Mouse (Mus musculus) hindbrain, embryonic 11.5 days (tissue): ENCODE measurements at regions not wholly inside any gene's neighbourhood (a gene's known extent, or its start where the extent isn't known, plus 50 kb on each side); places are given as distances from the start of the nearest gene placed in this dataset.

Experiments used
- ATAC-seq: fragments of 200-750 bp; cut with Nextera tagmentation; 2 replicates; pipeline ENCODE4 v1.8.0; 2017; ENCODE audit warnings: mild to moderate bottlenecking, moderate TSS enrichment, moderate library complexity; ENCODE audit not compliant: low FRiP score
- DNase-seq: peaks from one replicate; pipeline ENCODE4 v3.0.0-alpha.2; 2015; ENCODE audit warnings: low spot score
- H3K27ac ChIP-seq: fragments of 300-500 bp; sonication (generic); 2 replicates; pipeline ENCODE4 v1.5.1; 2014; ENCODE audit warnings: mild to moderate bottlenecking, low read depth, low read length
- H3K27me3 ChIP-seq: fragments of 300-500 bp; sonication (generic); 2 replicates; pipeline ENCODE4 v1.6.1; 2014; ENCODE audit warnings: mild to moderate bottlenecking, low read length, moderate library complexity, mixed read lengths; ENCODE audit not compliant: control insufficient read depth, insufficient read depth
- H3K36me3 ChIP-seq: fragments of 300-500 bp; sonication (generic); 2 replicates; pipeline ENCODE4 v1.6.1; 2014; ENCODE audit warnings: mild to moderate bottlenecking, low read length, moderate library complexity, mixed read lengths; ENCODE audit not compliant: control insufficient read depth, insufficient read depth
- H3K4me1 ChIP-seq: fragments of 300-500 bp; sonication (generic); replicated peaks from 2 replicates; pipeline ENCODE4 v1.6.1; 2014; ENCODE audit warnings: low read length, mixed read lengths; ENCODE audit not compliant: control insufficient read depth, insufficient read depth
- H3K4me2 ChIP-seq: fragments of 300-500 bp; sonication (generic); replicated peaks from 2 replicates; pipeline ENCODE4 v1.6.1; 2014; ENCODE audit warnings: mild to moderate bottlenecking, low read depth, low read length
- H3K4me3 ChIP-seq: fragments of 300-500 bp; sonication (generic); 2 replicates; pipeline ENCODE4 v1.5.1; 2014; ENCODE audit warnings: low read depth, low read length
- H3K9ac ChIP-seq: fragments of 300-500 bp; sonication (generic); 2 replicates; pipeline ENCODE4 v1.6.1; 2014; ENCODE audit warnings: low read depth, low read length
- H3K9me3 ChIP-seq: fragments of 300-500 bp; sonication (generic); 2 replicates; pipeline ENCODE4 v1.6.1; 2016; ENCODE audit warnings: low read length; ENCODE audit not compliant: control insufficient read depth
- WGBS: fragments of 180-500 bp; shearing (Covaris S2); extraction: QIAGEN DNeasy Blood & Tissue Kit; methylation state at CpG from one replicate; pipeline ENCODE4 v1.1.7; 2014; 5-methylcytosine and 5-hydroxymethylcytosine counted together

GRCm38 (mm10) chr13:82066674-82067270, 283.9 kb downstream of the Cetn3 start:
- WGBS: 87% methylated on average over 3 of the region's 3 CpGs
- no peaks in the 10 kb centered on the region for H3K27me3 ChIP-seq
- no peaks in the 10 kb centered on the region for H3K9me3 ChIP-seq
- no peaks in the 10 kb centered on the region for H3K4me1 ChIP-seq
- no peaks in the 10 kb centered on the region for H3K36me3 ChIP-seq
- H3K4me2 ChIP-seq: no peak overlapping the region
- ATAC-seq (no peak), DNase-seq (no peak)
- no peak overlapping the region for H3K27ac ChIP-seq
- H3K9ac ChIP-seq: no peak overlapping the region
- no peak overlapping the region for H3K4me3 ChIP-seq

DNA sequence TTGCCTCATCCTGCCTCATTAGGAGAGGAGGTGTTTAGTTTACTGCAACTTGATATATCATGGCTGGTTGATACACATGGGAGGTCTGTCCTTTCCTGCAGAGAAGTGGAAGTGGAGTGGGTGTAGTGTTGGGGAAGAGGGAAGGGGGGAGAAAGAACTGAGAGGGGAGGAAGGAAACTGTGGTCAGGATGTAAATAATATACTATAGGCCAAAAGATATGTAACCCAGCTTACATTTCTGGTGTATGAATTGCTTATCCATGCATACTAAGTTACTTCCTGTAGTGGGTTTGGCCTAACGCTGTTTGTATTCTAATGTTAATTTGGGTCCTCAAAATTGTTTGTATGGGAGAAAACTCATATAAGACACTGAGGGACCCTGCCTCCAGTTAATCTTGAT, 289.6 kb downstream of the Cetn3 start:
- 87% methylated on average over 1 of the region's 1 CpGs for WGBS
- Histone ChIP-seq H3K4me3 (no peak overlapping the region), H3K27ac (no peak overlapping the region), H3K4me2 (no peak overlapping the region), H3K27me3 (no peaks in the 10 kb centered on the region), H3K9me3 (no peaks in the 10 kb centered on the region), H3K36me3 (no peaks in the 10 kb centered on the region), H3K9ac (no peak overlapping the region), H3K4me1 (no peaks in the 10 kb centered on the region)
- no peak for DNase-seq
- no peak for ATAC-seq

DNA sequence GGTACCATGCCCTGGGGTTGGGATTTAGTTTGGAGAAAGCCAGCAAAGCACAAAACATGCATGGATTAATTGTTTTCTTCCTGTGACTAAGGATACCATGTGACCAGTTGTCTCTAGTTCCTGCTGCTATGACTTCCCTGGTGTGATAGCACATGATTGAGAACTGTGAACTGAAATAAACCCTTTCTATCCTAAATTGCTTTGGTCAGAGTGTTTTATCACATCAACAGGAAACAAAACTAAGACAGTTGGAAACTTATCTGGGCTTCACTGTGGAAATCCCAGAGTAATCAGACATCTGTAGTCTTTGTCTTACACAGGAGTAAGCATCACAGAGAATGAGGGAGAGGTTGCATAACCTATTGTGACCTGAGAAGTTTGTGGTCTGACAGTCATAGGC, 290.5 kb downstream of the Cetn3 start:
- Histone ChIP-seq H3K27me3 (no peaks in the 10 kb centered on the region), H3K9me3 (no peaks in the 10 kb centered on the region), H3K9ac (no peak overlapping the region), H3K4me1 (no peaks in the 10 kb centered on the region), H3K36me3 (no peaks in the 10 kb centered on the region), H3K4me2 (no peak overlapping the region), H3K4me3 (no peak overlapping the region), H3K27ac (no peak overlapping the region)
- DNase-seq (no peak), ATAC-seq (no peak)

DNA sequence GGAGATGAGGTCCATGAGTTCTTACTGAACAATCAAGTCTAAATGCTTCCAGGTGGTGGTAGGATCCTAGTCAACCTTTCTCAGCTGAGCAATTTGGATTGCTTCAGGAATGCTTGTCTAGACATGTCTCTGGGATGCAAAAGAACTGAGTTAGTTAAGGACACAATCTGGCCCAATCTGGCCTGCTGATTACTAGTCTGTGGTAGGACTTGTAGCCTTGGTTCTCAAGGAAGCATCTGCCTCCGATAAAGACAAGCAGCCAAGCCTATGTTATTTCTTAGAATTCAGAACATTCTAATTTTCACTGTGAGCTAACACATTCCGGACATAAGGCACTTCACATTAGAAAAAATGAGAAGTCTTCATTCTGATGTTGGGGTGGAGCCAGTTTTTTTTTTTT, 298.5 kb downstream of the Cetn3 start:
- H3K4me2 ChIP-seq: no peak overlapping the region
- no peaks in the 10 kb centered on the region for H3K4me1 ChIP-seq
- no peak overlapping the region for H3K27ac ChIP-seq
- no peaks in the 10 kb centered on the region for H3K9me3 ChIP-seq
- no peak overlapping the region for H3K9ac ChIP-seq
- no peak overlapping the region for H3K4me3 ChIP-seq
- H3K36me3 ChIP-seq: no peaks in the 10 kb centered on the region
- DNase-seq: no peak
- no peak for ATAC-seq
- 93% methylated on average over 2 of the region's 2 CpGs for WGBS
- no peaks in the 10 kb centered on the region for H3K27me3 ChIP-seq

DNA sequence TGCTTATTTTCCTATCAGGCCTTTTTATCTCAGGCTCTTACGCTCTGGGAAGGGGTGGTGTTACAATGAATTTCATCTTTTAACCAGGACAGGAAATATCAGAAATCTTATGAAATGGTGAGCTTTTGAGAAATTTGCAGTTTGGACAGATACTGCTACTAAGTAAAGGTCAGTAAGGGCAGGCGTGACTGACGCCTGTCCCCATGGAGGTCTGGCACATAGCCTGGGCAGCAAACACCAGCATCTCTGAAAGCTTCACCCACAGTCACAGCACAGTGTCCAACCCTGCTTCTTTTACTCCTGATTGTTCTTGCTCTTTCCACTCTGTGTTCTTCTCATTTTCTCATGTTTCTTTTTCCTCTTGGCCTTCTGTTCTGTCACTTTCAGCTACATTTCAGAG, 304.8 kb downstream of the Cetn3 start:
- no peak for ATAC-seq
- Histone ChIP-seq H3K4me2 (no peak overlapping the region), H3K4me1 (no peaks in the 10 kb centered on the region), H3K9ac (no peak overlapping the region), H3K27ac (no peak overlapping the region), H3K9me3 (no peaks in the 10 kb centered on the region), H3K4me3 (no peak overlapping the region), H3K27me3 (no peaks in the 10 kb centered on the region), H3K36me3 (no peaks in the 10 kb centered on the region)
- 72% methylated on average over 3 of the region's 3 CpGs for WGBS
- DNase-seq: no peak

DNA sequence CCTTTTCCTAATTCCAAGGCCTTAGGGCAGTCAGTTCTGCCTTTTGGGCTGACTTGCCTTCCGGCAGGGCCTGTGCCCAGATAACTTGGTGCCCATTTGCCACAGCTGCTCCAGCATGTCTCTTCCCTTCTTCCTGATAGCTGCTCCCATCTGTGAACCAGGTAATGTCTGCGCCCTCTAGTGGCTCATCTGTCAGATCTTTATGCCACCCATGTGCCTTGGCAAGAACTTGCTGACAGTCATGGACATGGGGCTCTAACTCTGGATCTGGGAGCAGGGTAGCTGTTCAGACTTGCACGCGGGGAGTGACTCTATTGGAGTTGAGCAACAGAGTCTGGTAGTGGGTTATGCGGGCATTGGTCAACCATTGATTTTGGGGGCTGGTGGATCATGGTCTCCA, 309.3 kb downstream of the Cetn3 start:
- Histone ChIP-seq H3K4me3 (no peak overlapping the region), H3K4me1 (no peaks in the 10 kb centered on the region), H3K36me3 (no peaks in the 10 kb centered on the region), H3K9ac (no peak overlapping the region), H3K9me3 (no peaks in the 10 kb centered on the region), H3K4me2 (no peak overlapping the region), H3K27ac (no peak overlapping the region), H3K27me3 (no peaks in the 10 kb centered on the region)
- ATAC-seq: peak; percentile 17; the same call in 1 of the 2 replicates
- peak; percentile 28 for DNase-seq
- 80% methylated on average over 5 of the region's 5 CpGs for WGBS

DNA sequence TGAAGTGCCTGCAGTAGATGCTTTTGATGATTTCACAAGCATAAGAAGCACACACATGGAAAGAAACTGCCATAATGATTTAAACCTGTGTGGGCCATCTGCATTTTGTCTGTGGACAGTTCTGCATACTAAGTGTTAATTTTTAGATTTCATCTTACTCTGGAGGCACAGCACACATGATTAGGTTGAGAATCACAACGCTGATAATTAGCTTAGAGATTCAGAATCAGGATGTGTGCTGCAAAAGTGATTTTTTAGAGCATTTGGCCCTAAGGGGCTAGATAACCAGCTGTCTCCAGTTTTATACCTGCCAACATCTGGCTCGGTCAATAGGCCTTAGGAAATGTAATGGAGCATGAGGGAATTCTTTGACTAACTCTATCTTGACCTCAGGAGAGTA, 323.2 kb downstream of the Cetn3 start:
- Histone ChIP-seq H3K4me3 (no peak overlapping the region), H3K36me3 (no peaks in the 10 kb centered on the region), H3K9ac (no peak overlapping the region), H3K4me2 (no peak overlapping the region), H3K4me1 (no peaks in the 10 kb centered on the region), H3K27me3 (no peaks in the 10 kb centered on the region), H3K27ac (no peak overlapping the region), H3K9me3 (no peaks in the 10 kb centered on the region)
- 79% methylated on average over 2 of the region's 2 CpGs for WGBS
- DNase-seq (no peak), ATAC-seq (no peak)

- WGBS: 50% methylated on average over 7 of the region's 7 CpGs
- Histone ChIP-seq H3K36me3 (no peaks in the 10 kb centered on the region), H3K4me1 (no peaks in the 10 kb centered on the region), H3K27ac (no peak overlapping the region), H3K9me3 (no peaks in the 10 kb centered on the region), H3K4me2 (no peak overlapping the region), H3K9ac (no peak overlapping the region), H3K27me3 (no peaks in the 10 kb centered on the region), H3K4me3 (no peak overlapping the region)
- DNase-seq (peak; percentile 7), ATAC-seq (peak; percentile 73)
Measured at GRCm38 (mm10) chr13:82129777-82130735, 347.2 kb downstream of the Cetn3 start.
